Comparison of ENCODE assay signal across 15 mouse cellular contexts in genomic region chr15:102922012-102922362, GRCm38 (mm10). TPM values are rescaled to one million over a fixed set of nuclear protein-coding genes. Genes with fewer than 3 reads are reported as not detected.
DNase-seq lines count a peak whose midpoint lies in the region; ATAC-seq lines count a peak whose summit lies in the region.
"Had no signal": no experiment of that assay in that cellular context is flagged by ENCODE, and none has a peak within 500 bp of the region (broad histone marks: within the 10 kb centered on the region; RNA-seq: fewer than 3 reads in every experiment).

No protein-coding gene starts in this region.

- peaks cover 97% of the 10 kb centered on the region for H3K27me3 ChIP-seq in kidney, embryonic 16.5 days (ENCODE audit: insufficient read depth, low read length)
- H3K27me3 ChIP-seq in embryonic facial prominence, embryonic 14.5 days (replicated peaks; ENCODE audit: control insufficient read depth, insufficient read depth, low read length) = peaks cover 100% of the 10 kb centered on the region
- peaks cover 95% of the 10 kb centered on the region for H3K27me3 ChIP-seq in neural tube, embryonic 12.5 days (replicated peaks)

- no peaks in the 10 kb centered on the region for H3K36me3 ChIP-seq in kidney, embryonic 16.5 days (ENCODE audit: insufficient read depth, low read length)
- no peaks in the 10 kb centered on the region for H3K36me3 ChIP-seq in embryonic facial prominence, embryonic 14.5 days (ENCODE audit: control insufficient read depth, insufficient read depth, low read length)
- no peaks in the 10 kb centered on the region for H3K36me3 ChIP-seq in neural tube, embryonic 12.5 days

- under 1% methylated on average over 18 of the region's 24 CpGs for whole genome bisulfite sequencing in kidney, embryonic 16.5 days
- 0% methylated on average over 3 of the region's 24 CpGs for WGBS in embryonic facial prominence, embryonic 14.5 days
- under 1% methylated on average over 22 of the region's 24 CpGs for WGBS in neural tube, embryonic 12.5 days

- no peak overlapping the region for H3K27ac ChIP-seq in kidney, embryonic 16.5 days (ENCODE audit: low read length)
- no peak overlapping the region for H3K27ac ChIP-seq in embryonic facial prominence, embryonic 14.5 days (replicated peaks; ENCODE audit: low read depth, low read length)
- no peak overlapping the region for H3K27ac ChIP-seq in neural tube, embryonic 12.5 days

- H3K4me1 ChIP-seq in kidney, embryonic 16.5 days (ENCODE audit: insufficient read depth, low read length) = peaks cover 9% of the 10 kb centered on the region
- no peaks in the 10 kb centered on the region for H3K4me1 ChIP-seq in embryonic facial prominence, embryonic 14.5 days (ENCODE audit: control insufficient read depth, insufficient read depth, low read length)
- H3K4me1 ChIP-seq in neural tube, embryonic 12.5 days = peaks cover 12% of the 10 kb centered on the region; the same call in 1 of the 2 replicates

- H3K4me2 ChIP-seq in kidney, embryonic 16.5 days (replicated peaks; ENCODE audit: low read depth, low read length) = no peak overlapping the region
- peak overlapping the region; percentile 23; the same call in 1 of the 2 replicates for H3K4me2 ChIP-seq in embryonic facial prominence, embryonic 14.5 days (ENCODE audit: low read depth, low read length)
- peak overlapping the region; percentile 53 for H3K4me2 ChIP-seq in neural tube, embryonic 12.5 days (replicated peaks)

- H3K4me3 ChIP-seq in kidney, embryonic 16.5 days (ENCODE audit: low read length) = no peak overlapping the region
- H3K4me3 ChIP-seq in embryonic facial prominence, embryonic 14.5 days (ENCODE audit: low read depth, low read length) = peak overlapping the region; percentile 30
- H3K4me3 ChIP-seq in neural tube, embryonic 12.5 days = peak overlapping the region; percentile 36
- H3K4me3 ChIP-seq: megakaryocyte, embryonic 14.5 days had no signal

- H3K9ac ChIP-seq in kidney, embryonic 16.5 days (replicated peaks; ENCODE audit: low read length) = no peak overlapping the region
- H3K9ac ChIP-seq in embryonic facial prominence, embryonic 14.5 days (ENCODE audit: low read depth, low read length) = no peak overlapping the region
- H3K9ac ChIP-seq in neural tube, embryonic 12.5 days = peak overlapping the region; percentile 55

- no peaks in the 10 kb centered on the region for H3K9me3 ChIP-seq in kidney, embryonic 16.5 days (ENCODE audit: low read length)
- H3K9me3 ChIP-seq in embryonic facial prominence, embryonic 14.5 days (ENCODE audit: control insufficient read depth, low read length) = no peaks in the 10 kb centered on the region
- no peaks in the 10 kb centered on the region for H3K9me3 ChIP-seq in neural tube, embryonic 12.5 days

- DNase-seq in adrenal gland, postnatal 14 days = peak; percentile 26
- no peak for DNase-seq in adrenal gland, adult (ENCODE audit: inconsistent age in 2 of 2, low spot score in 1 of 2)
- no peak for DNase-seq in kidney, adult 9 months
- peak; percentile 65 for DNase-seq in embryonic facial prominence, embryonic 14.5 days (ENCODE audit: low spot score)
- DNase-seq in testis, postnatal 14 days (ENCODE audit: low spot score) = no peak
- no peak for DNase-seq in layer of hippocampus, adult 9-10 months (ENCODE audit: low spot score)
- DNase-seq: right cerebral cortex, postnatal 25 days; thymus, postnatal 25 days had no signal

- peak; percentile 50 for ATAC-seq in kidney, embryonic 16.5 days (ENCODE audit: low FRiP score, low TSS enrichment)
- peak; percentile 82 for ATAC-seq in embryonic facial prominence, embryonic 14.5 days (ENCODE audit: low read depth)
- no peak for ATAC-seq in neural tube, embryonic 12.5 days (ENCODE audit: low FRiP score, low read depth)

RNA-seq across cellular contexts. Expression of gene Hoxc13, which starts 1.1 kb away (rescaled TPM):
- total RNA-seq in adrenal gland, postnatal 14 days (2021) = not detected in 2 replicates
- not detected in 2 replicates for polyA plus RNA-seq in kidney, embryonic 16.5 days (2015; fragmentation: Nextera tagmentation; extraction: Ambion mirVana)
- 0.89 and 1.1 TPM in 2 replicates for polyA plus RNA-seq in embryonic facial prominence, embryonic 14.5 days (2014; fragmentation: Nextera tagmentation; extraction: Ambion mirVana)
- polyA plus RNA-seq in neural tube, embryonic 12.5 days (2016; fragmentation: Nextera tagmentation; extraction: Ambion mirVana) = 6.5 and 17.7 TPM in 2 replicates
- total RNA-seq: adrenal gland, postnatal 36 days; common myeloid progenitor, adult 5-6 weeks; layer of hippocampus, postnatal 10 days had no signal
- polyA plus RNA-seq: heart, embryonic 14.5 days had no signal

RNA-seq across cellular contexts. Expression of gene Hoxc12, which starts 14.6 kb away (rescaled TPM):
- not detected in 2 replicates for total RNA-seq in adrenal gland, postnatal 14 days (2021)
- polyA plus RNA-seq in kidney, embryonic 16.5 days (2015; fragmentation: Nextera tagmentation; extraction: Ambion mirVana) = not detected in 2 replicates
- polyA plus RNA-seq in embryonic facial prominence, embryonic 14.5 days (2014; fragmentation: Nextera tagmentation; extraction: Ambion mirVana) = not detected in 2 replicates
- polyA plus RNA-seq in neural tube, embryonic 12.5 days (2016; fragmentation: Nextera tagmentation; extraction: Ambion mirVana) = 8.1 and 14.2 TPM in 2 replicates
- total RNA-seq: adrenal gland, postnatal 36 days; common myeloid progenitor, adult 5-6 weeks; layer of hippocampus, postnatal 10 days had no signal
- polyA plus RNA-seq: heart, embryonic 14.5 days had no signal

RNA-seq across cellular contexts. Expression of gene Hoxc11, which starts 32.2 kb away (rescaled TPM):
- total RNA-seq in adrenal gland, postnatal 14 days (2021) = not detected in 2 replicates
- polyA plus RNA-seq in kidney, embryonic 16.5 days (2015; fragmentation: Nextera tagmentation; extraction: Ambion mirVana) = 1.2 and 1.6 TPM in 2 replicates
- not detected in 2 replicates for polyA plus RNA-seq in embryonic facial prominence, embryonic 14.5 days (2014; fragmentation: Nextera tagmentation; extraction: Ambion mirVana)
- polyA plus RNA-seq in neural tube, embryonic 12.5 days (2016; fragmentation: Nextera tagmentation; extraction: Ambion mirVana) = 4.3 and 5.7 TPM in 2 replicates
- total RNA-seq: adrenal gland, postnatal 36 days; common myeloid progenitor, adult 5-6 weeks; layer of hippocampus, postnatal 10 days had no signal
- polyA plus RNA-seq: heart, embryonic 14.5 days had no signal

RNA-seq across cellular contexts. Expression of gene Hoxc10, which starts 44.6 kb away (rescaled TPM):
- total RNA-seq in adrenal gland, postnatal 14 days (2021) = 0.19 and 1.1 TPM in 2 replicates
- 49.0 and 54.0 TPM in 2 replicates for polyA plus RNA-seq in kidney, embryonic 16.5 days (2015; fragmentation: Nextera tagmentation; extraction: Ambion mirVana)
- not detected in 2 replicates for polyA plus RNA-seq in embryonic facial prominence, embryonic 14.5 days (2014; fragmentation: Nextera tagmentation; extraction: Ambion mirVana)
- polyA plus RNA-seq in neural tube, embryonic 12.5 days (2016; fragmentation: Nextera tagmentation; extraction: Ambion mirVana) = 62.1 and 77.3 TPM in 2 replicates
- total RNA-seq: common myeloid progenitor, adult 5-6 weeks; layer of hippocampus, postnatal 10 days had no signal
- polyA plus RNA-seq: heart, embryonic 14.5 days had no signal

RNA-seq across cellular contexts. Expression of gene Hoxc5, which starts 45.3 kb away (rescaled TPM):
- total RNA-seq in adrenal gland, postnatal 14 days (2021) = 6.9 and 7.4 TPM in 2 replicates
- 4.3 and 5.9 TPM in 2 replicates for polyA plus RNA-seq in kidney, embryonic 16.5 days (2015; fragmentation: Nextera tagmentation; extraction: Ambion mirVana)
- polyA plus RNA-seq in embryonic facial prominence, embryonic 14.5 days (2014; fragmentation: Nextera tagmentation; extraction: Ambion mirVana) = 0.96 and 2.8 TPM in 2 replicates
- polyA plus RNA-seq in neural tube, embryonic 12.5 days (2016; fragmentation: Nextera tagmentation; extraction: Ambion mirVana) = 32.1 and 35.5 TPM in 2 replicates
- total RNA-seq: common myeloid progenitor, adult 5-6 weeks; layer of hippocampus, postnatal 10 days had no signal

Comparison
In these comparisons a context has a peak if more than half of its experiments do, and no peak if none do; other contexts are left out.
1. DNase-seq: peak in adrenal gland, postnatal 14 days (single experiment) and embryonic facial prominence, embryonic 14.5 days (single experiment); none in adrenal gland, adult (0 of 2), kidney, adult 9 months (single experiment), testis, postnatal 14 days (single experiment) and layer of hippocampus, adult 9-10 months (single experiment).